ENCODE assay signal across 8 mouse cellular contexts in genomic region chr3:148987591-148988292, GRCm38 (mm10). TPM values are rescaled to one million over a fixed set of nuclear protein-coding genes. Genes with fewer than 3 reads are reported as not detected.
DNase-seq lines count a peak whose midpoint lies in the region; ATAC-seq lines count a peak whose summit lies in the region.

No protein-coding gene starts in this region.

- WGBS in hindbrain, embryonic 16.5 days, result under 1% methylated on average over 45 of the region's 45 CpGs

- H3K4me1 ChIP-seq in hindbrain, embryonic 16.5 days (ENCODE audit: control insufficient read depth, insufficient read depth, low read depth, low read length), result no peaks in the 10 kb centered on the region; the same call in none of the 2 replicates

- peak overlapping the region; percentile 95 for H3K27ac ChIP-seq in hindbrain, embryonic 16.5 days (ENCODE audit: low read depth, low read length)

- peak; percentile 73 for ATAC-seq in hindbrain, embryonic 16.5 days
- peak; percentile 67 for ATAC-seq in megakaryocyte-erythroid progenitor cell, adult 5-6 weeks (replicated peaks; ENCODE audit: low FRiP score, low TSS enrichment, poor library complexity, severe bottlenecking)

- no peaks in the 10 kb centered on the region for H3K9me3 ChIP-seq in hindbrain, embryonic 16.5 days (ENCODE audit: control insufficient read depth, low read length)

- H3K36me3 ChIP-seq in hindbrain, embryonic 16.5 days (ENCODE audit: control insufficient read depth, insufficient read depth, low read length), result no peaks in the 10 kb centered on the region

- H3K4me2 ChIP-seq in hindbrain, embryonic 16.5 days (ENCODE audit: low read length), result peak overlapping the region; percentile 88

- no peaks in the 10 kb centered on the region for H3K27me3 ChIP-seq in hindbrain, embryonic 16.5 days (replicated peaks; ENCODE audit: control insufficient read depth, insufficient read depth, low read length)

- peak; percentile 88 to 95 for DNase-seq in adrenal gland, adult (ENCODE audit: inconsistent age in 2 of 2, low spot score in 1 of 2)
- DNase-seq in embryo, embryonic 10 days (ENCODE audit: low spot score), result peak; percentile 90
- DNase-seq in gastrocnemius, postnatal 10 days, result peak; percentile 81
- peak; percentile 82 for DNase-seq in left cerebral cortex, postnatal 4 days
- peak; percentile 72 for DNase-seq in right cerebral cortex, postnatal 14 days
- peak; percentile 86 for DNase-seq in yolk sac, embryonic 10.5 days (ENCODE audit: low spot score)

- intact Hi-C loops in left cerebral cortex, postnatal 4 days (cut with DNase I), result loop anchor here (2.0 kb wide), 1 partner anchor 457 kb away; no protein-coding TSS in a partner anchor

- H3K4me3 ChIP-seq in hindbrain, embryonic 16.5 days (ENCODE audit: low read length), result peak overlapping the region; percentile 83

- H3K9ac ChIP-seq in hindbrain, embryonic 16.5 days (ENCODE audit: low read depth, low read length), result peak overlapping the region; percentile 95

RNA-seq across cellular contexts. Expression of gene Adgrl2, which starts 2.6 kb away (rescaled TPM):
- total RNA-seq in gastrocnemius, postnatal 10 days (2021), result 10 to 100 TPM; 44.1 to 51.1 TPM
- 114 and 121 TPM in 2 replicates for polyA plus RNA-seq in hindbrain, embryonic 16.5 days (2015; fragmentation: Nextera tagmentation; extraction: Ambion mirVana)
- 100 to 1,000 TPM; 258 to 274 TPM for total RNA-seq in left cerebral cortex, postnatal 4 days (2021)
- total RNA-seq in megakaryocyte-erythroid progenitor cell, adult 5-6 weeks (2014; fragmentation: Nextera tagmentation), result 36.7 and 50.0 TPM in 2 replicates
- 18.9 and 32.1 TPM in 2 replicates for total RNA-seq in megakaryocyte-erythroid progenitor cell, adult 5-6 weeks (2017)

Comparison
In these comparisons a context has a peak if more than half of its experiments do, and no peak if none do; other contexts are left out.
1. Peak in every context shown above with its lines: DNase-seq, ATAC-seq, H3K4me3 ChIP-seq and H3K27ac ChIP-seq.
2. RNA of gene Adgrl2, which starts 2.6 kb away (total RNA-seq): 258 to 274 TPM in left cerebral cortex, postnatal 4 days; 44.1 to 51.1 TPM in gastrocnemius, postnatal 10 days and 18.9 to 50.0 TPM in megakaryocyte-erythroid progenitor cell, adult 5-6 weeks; every median in the first group is over 4 times any median in the second.